Mouse (Mus musculus): Measurements from ENCODE around the gene Edem2. TPM values are rescaled to one million over a fixed set of nuclear protein-coding genes. Genes with fewer than 3 reads are reported as not detected.

Edem2 gene
- total RNA-seq, 2 experiments from 2014 or later, result 6.9 to 7.0 TPM

Other genes starting within 250 kb of the Edem2 start
- 10 to 100 TPM; 36.3 to 41.6 TPM for gene Acss2, start 211.5 kb downstream of the Edem2 start, total RNA-seq (2021)
- gene Ggt7, start 211.2 kb downstream of the Edem2 start, total RNA-seq (2021), result 1 to 10 TPM in 1 of 2 experiments, under 1 TPM in 1; 0.49 to 1.6 TPM
- gene Gss, start 136.7 kb downstream of the Edem2 start, total RNA-seq (2021), result 10 to 100 TPM; 14.8 to 16.9 TPM
- gene Myh7b, start 118.3 kb downstream of the Edem2 start, total RNA-seq (2021), result 10 to 100 TPM; 25.3 to 30.2 TPM
- 10 to 100 TPM; 92.1 to 92.3 TPM for gene Trpc4ap, start 37.1 kb downstream of the Edem2 start, total RNA-seq (2021)
- not detected for gene Gm17581, start 6.4 kb upstream of the Edem2 start, total RNA-seq (2021)
- gene Procr, start 21.6 kb upstream of the Edem2 start, total RNA-seq (2021), result 1 to 10 TPM; 3.1 to 3.3 TPM
- not detected for gene Mmp24, start 45.9 kb upstream of the Edem2 start, total RNA-seq (2021)
- gene BC029722, start 90.0 kb upstream of the Edem2 start, total RNA-seq (2021), result 10 to 100 TPM; 26.2 to 27.7 TPM
- 10 to 100 TPM; 50.7 to 53.6 TPM for gene Eif6, start 97.5 kb upstream of the Edem2 start, total RNA-seq (2021)
- gene Fam83c, start 105.4 kb upstream of the Edem2 start, total RNA-seq (2021), result not detected
- gene Uqcc1, start 200.8 kb upstream of the Edem2 start, total RNA-seq (2021), result 100 to 1,000 TPM; 235 to 283 TPM
- not detected for gene Gm15557, start 211.3 kb upstream of the Edem2 start, total RNA-seq (2021)
- not detected for gene Gdf5, start 215.9 kb upstream of the Edem2 start, total RNA-seq (2021)
- 1 to 10 TPM; 7.1 to 7.9 TPM for gene Cep250, start 227.0 kb upstream of the Edem2 start, total RNA-seq (2021)